Mouse (Mus musculus) MEL (cell line): Measurements from ENCODE around the gene H2al1m.

Experiments used
- CTCF ChIP-seq, 3 experiments: IDR thresholded peaks in 2 of 3; conservative IDR thresholded peaks in 1 of 3; 2 replicates each; pipeline ENCODE4 v1.5.1; 2011 to 2012; ENCODE audit warnings: low read length in 3 of 3, low read depth in 2 of 3, mild to moderate bottlenecking in 2 of 3, improper control_type of control experiment in 1 of 3, inconsistent platforms in 1 of 3, mixed read lengths in 1 of 3, moderate library complexity in 1 of 3; ENCODE audit not compliant: control insufficient read depth in 1 of 3, insufficient read depth in 1 of 3, poor library complexity in 1 of 3, severe bottlenecking in 1 of 3
- GATA1 ChIP-seq: IDR thresholded peaks from 2 replicates; pipeline ENCODE4 v1.6.1; 2011; ENCODE audit warnings: low read depth, low read length, improper control_type of control experiment
- HCFC1 ChIP-seq: IDR thresholded peaks from 2 replicates; pipeline ENCODE4 v1.6.1; 2012; ENCODE audit warnings: low read depth, mild to moderate bottlenecking, inconsistent platforms, low read length, improper control_type of control experiment, moderate library complexity
- MAX ChIP-seq: IDR thresholded peaks from 2 replicates; pipeline ENCODE4 v1.6.1; 2011; ENCODE audit warnings: low read length, improper control_type of control experiment
- MAZ ChIP-seq: IDR thresholded peaks from 2 replicates; pipeline ENCODE4 v1.6.1; 2012; ENCODE audit warnings: low read depth, mild to moderate bottlenecking, inconsistent platforms, low read length, improper control_type of control experiment
- TCF12 ChIP-seq: IDR thresholded peaks from 2 replicates; pipeline ENCODE4 v1.6.1; 2014; ENCODE audit warnings: low read depth, mild to moderate bottlenecking, inconsistent platforms, low read length, improper control_type of control experiment, moderate library complexity
- USF1 ChIP-seq: IDR thresholded peaks from 2 replicates; pipeline ENCODE4 v1.6.1; 2014; ENCODE audit warnings: low read depth, mild to moderate bottlenecking, inconsistent platforms, low read length, improper control_type of control experiment, moderate library complexity
- ZKSCAN1 ChIP-seq: IDR thresholded peaks from 2 replicates; pipeline ENCODE4 v1.6.1; 2012; ENCODE audit warnings: low read depth, mild to moderate bottlenecking, inconsistent platforms, low read length, improper control_type of control experiment, moderate library complexity

- TF ChIP-seq ZKSCAN1 (no peak), MAZ (no peak), CTCF (IDR thresholded peaks at IDR 0.05 in 2 of 3, conservative IDR thresholded peaks at IDR 0.05 in 1 of 3; ENCODE audit: control insufficient read depth in 1 of 3, insufficient read depth in 1 of 3, low read depth in 2 of 3, low read length in 3 of 3, poor library complexity in 1 of 3, severe bottlenecking in 1 of 3) (no peak), USF1 (no peak), TCF12 (no peak), HCFC1 (no peak), GATA1 (no peak), MAX (no peak)
Measured at GRCm38 (mm10) chrX:9302791-9303190, 19.2 kb downstream of the H2al1m start.
